Mouse (Mus musculus) inflammation-experienced regulatory T-cells (primary cell): Measurements from ENCODE around the gene Gm609. TPM values are rescaled to one million over a fixed set of nuclear protein-coding genes. Genes with fewer than 3 reads are reported as not detected.

Source experiments
- polyA plus RNA-seq, 2 experiments: library from polyadenylated mRNA; unstranded; fragments of 100-300 nt; shearing (Covaris generic); gene quantifications; one replicate each; pipeline ENCODE4 v1.2.1; 2017

Gm609 gene
- polyA plus RNA-seq = 1 to 10 TPM in 1 of 2 experiments, under 1 TPM in 1; 0.17 to 2.7 TPM

DNA sequence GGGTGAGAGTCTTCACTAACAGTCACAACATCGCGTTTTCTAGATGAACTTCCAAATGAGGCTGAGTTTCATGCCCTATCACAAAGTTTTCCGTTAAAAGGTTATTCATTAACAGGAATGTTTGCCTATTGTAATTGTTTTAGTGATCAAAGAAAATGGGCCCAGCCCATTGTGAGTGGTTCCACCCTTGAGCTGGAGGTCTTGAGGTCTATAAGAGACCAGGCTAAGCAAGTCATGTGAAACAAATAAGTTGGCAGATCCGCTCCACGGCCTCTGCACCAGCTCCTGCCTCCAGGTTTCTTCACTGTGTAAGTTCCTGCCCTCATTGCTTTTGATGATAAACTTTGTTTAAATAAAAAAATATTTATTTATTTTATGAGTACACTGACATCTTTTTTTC, at the start of gene Gm609:
TSS of gene Gm609 (minus strand) at position 43 of the 400 bp plus-strand sequence.

DNA sequence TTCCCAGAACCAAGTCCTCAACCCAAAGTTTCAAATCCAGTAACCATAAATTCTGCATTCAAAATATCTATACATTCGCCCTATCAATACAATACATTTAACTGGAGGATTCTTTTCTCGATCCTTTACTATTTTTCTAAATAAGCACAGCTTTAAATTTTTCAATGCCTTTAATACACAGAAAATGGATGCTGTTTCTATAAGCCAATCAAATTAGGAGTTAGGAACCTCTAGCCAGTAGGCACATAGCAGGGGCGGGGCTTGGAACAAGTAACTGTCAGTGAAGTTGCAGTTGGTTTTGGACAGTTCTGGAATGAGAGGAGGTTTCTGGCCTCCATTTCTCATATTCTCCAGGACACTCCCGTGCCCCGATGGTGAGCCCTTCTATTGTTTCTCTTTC, 42.2 kb upstream of the Gm609 start, which contains the start of gene Slc9c1:
TSS of gene Slc9c1 (plus strand) at position 301 of the 400 bp plus-strand sequence.

GRCm38 (mm10) chr16:45531950-45532349, 39.2 kb upstream of the Gm609 start, which contains the start of gene Gm17783:
TSS of gene Gm17783 (minus strand) at chr16:45532050.

GRCm38 (mm10) chr16:45408425-45409063, 84.2 kb downstream of the Gm609 start, which contains the start of gene Cd200:
TSS of gene Cd200 (minus strand) at chr16:45409053.

Other genes with a start within 250 kb of the Gm609 start
- gene Cd200, start 83.9 kb downstream of the Gm609 start, polyA plus RNA-seq = 100 to 1,000 TPM; 103 to 117 TPM
- gene Gm17783, start 39.1 kb upstream of the Gm609 start, polyA plus RNA-seq = under 1 TPM in 1 of 2 experiments, not detected in 1; 0.26 TPM
- under 1 TPM; 0.05 to 0.16 TPM for gene Slc9c1, start 42.3 kb upstream of the Gm609 start, polyA plus RNA-seq
- gene Gcsam, start 117.4 kb upstream of the Gm609 start, polyA plus RNA-seq = 1 to 10 TPM in 1 of 2 experiments, not detected in 1; 1.5 TPM
- under 1 TPM in 1 of 2 experiments, not detected in 1; 0.10 TPM for gene BC016579, start 161.1 kb upstream of the Gm609 start, polyA plus RNA-seq
- under 1 TPM in 1 of 2 experiments, not detected in 1; 0.67 TPM for gene Tmprss7, start 200.7 kb upstream of the Gm609 start, polyA plus RNA-seq
- under 1 TPM in 1 of 2 experiments, not detected in 1; 0.53 TPM for gene Tagln3, start 231.6 kb upstream of the Gm609 start, polyA plus RNA-seq
- 10 to 100 TPM; 35.0 to 35.7 TPM for gene Abhd10, start 250.0 kb upstream of the Gm609 start, polyA plus RNA-seq